Mouse (Mus musculus): ENCODE data around the gene Itih1.

Gene Itih1

DNA sequence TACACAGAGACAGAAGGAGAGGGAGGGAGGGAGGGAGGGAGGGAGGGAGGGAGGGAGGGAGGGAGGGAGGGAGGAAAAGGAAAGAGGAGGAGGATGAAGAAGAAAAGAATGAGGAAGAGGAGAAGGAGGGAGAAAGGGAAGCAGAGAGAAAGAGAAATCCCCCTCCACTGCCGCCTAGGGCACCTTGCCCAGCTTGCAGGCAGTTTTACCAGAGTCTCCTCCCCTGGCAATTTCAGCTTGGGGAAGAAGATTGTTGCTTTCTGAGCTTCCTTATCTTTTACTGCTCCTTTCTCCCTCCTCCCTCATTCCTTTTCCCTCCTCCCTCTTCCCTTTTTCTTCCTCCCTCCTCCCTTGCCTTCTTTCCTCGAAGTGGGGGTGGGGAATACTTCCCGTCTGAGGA lies 40.1 kb downstream of the Itih1 start:
- no peak for DNase-seq

DNA sequence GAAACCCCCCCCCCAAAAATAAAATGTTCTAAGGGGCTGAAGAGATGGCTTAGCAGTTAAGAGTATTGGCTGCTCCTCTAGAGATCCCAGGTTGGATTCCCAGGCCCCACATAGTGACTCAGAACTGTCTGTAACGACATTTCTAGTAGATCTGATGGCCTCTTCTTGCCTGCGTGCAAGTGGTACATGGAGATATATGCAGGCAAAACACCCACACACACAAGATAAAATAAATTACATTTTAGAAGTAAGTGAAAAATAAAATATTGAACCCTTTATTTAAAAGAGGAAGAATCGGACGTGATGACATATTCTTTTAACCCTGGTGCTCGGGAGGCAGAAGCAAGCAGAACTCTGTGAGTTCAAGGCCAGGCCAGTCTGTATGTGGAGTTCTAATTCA lies 40.5 kb downstream of the Itih1 start:
- DNase-seq = no peak

DNA sequence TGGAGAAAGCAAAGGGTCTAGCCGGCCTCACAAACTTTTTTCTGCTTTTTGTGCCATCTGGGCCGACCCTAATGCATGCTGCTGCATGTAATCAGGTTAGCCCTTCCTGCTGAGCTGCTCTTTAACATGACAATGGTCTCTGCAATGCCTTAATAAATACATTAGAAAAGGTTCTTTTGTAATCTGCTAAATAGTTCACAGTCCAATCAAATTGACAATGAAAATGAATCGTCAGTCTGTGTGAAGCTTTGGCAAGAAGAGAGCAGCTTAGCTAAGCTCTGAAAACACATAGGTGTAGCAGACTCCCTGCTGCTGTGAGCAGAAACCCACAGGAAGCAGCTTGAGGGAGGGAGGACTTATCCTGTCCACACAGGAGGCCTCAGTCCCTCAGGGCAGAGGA lies 43.1 kb downstream of the Itih1 start:
- no peak for DNase-seq

- DNase-seq = no peak
Measured at GRCm38 (mm10) chr14:30888271-30888732, 54.8 kb downstream of the Itih1 start.

DNA sequence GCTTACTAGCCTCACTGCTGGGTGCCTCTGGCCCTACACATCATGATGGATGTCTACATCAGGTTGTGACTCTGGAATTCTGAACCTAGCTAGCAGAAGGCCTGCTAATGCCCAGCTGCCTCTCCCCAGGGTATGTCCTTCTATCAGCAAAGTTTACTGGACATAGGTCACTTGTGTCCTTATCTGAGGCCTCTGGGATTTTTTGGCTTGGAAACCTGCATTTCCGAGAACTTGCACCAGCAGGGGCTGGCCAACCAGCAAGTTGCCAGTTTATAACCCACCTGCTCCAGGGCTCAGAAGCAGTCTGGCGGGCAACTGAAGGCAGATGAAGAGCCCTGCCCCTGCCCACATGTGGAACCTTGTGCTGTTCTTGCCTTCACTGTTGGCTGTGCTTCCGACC lies 56.9 kb downstream of the Itih1 start, which contains the start of gene Itih4:
TSS of gene Itih4 (plus strand) at position 273 of the 400 bp plus-strand sequence.
- DNase-seq = no peak

- no peak for DNase-seq
Measured at GRCm38 (mm10) chr14:30885298-30885697, 57.8 kb downstream of the Itih1 start.

DNA sequence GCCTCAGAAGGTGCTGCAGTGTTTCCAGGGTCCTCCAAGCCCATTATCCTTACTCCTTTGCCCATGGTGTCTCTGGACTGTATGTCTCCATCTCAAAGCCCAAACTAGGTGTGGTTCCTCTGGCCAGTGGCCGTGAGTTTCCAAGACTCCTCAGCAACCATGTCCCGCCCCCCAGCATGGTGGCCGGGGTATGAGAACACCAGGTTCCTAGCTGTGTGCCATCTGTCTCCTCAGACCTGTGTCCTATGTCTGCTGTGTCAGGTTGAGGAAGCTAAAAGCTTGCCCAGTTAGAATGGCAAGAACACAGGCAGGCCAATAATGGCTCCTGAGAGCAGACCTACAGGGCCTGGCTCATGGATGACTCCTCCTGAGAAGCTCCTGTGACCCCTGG lies 61.4 kb downstream of the Itih1 start:
- no peak for DNase-seq

DNA sequence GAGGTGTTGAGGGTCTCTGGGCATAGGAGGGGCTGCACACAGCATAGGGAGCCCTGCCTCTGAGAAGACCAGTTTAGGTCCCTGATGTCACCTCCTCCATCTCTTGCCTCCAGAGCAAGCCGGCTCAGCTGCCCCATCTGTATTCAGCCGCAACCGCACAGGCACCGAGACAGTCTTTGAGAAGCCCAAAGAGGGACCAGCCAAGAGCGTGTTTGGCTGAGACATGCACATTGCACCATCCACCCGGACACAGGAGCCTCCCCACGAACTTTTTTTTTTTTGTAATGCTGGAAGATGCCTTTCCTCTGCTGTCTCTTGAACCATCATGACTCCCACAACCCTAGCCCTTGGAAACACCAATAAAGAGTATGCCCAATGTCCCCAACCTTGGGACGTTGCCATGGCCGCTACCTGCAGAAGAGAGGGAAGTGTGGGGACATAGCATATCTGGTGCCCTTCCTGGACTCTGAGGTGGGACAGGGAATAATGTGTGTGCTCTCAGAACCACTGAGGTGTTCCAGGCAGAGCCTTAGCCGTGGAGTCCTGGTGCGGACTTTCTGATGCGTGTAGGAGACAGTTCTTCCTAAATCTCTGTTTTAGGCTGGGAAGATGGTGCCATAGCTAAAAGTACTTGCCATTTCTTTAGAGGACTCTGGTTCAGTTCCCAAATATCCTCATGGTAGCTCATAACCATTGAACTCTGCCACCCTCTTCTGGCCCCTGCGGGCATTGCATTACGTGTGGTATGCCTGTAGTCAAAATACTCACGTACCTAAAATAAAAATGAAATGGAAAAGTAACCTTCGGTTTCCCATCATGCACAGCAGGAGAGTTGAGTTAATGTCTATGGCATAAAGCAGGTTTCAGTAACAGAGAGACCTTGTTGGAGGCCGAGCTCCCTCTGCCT lies 62.0 kb downstream of the Itih1 start:
- DNase-seq = no peak

DNA sequence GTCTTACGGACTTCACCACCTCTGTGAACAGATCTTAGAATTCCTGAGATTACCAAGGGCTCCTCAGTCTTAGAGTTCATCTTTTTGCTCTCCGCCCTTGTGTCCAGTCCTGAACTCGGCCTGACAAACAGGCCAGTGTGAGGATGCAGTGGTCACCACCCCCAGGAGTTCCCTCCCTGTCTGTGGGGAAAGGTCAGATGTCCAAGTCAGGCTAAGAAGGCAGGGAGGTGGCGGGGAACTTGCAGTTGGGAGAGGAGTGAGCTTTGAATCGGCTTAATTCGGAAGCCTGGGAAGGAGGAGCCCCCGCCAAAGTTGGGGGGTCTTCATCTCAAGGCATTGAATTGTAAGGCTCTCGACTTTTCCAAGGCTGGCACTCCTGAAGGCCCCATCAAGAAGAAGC lies 62.8 kb downstream of the Itih1 start:
- DNase-seq = no peak

GRCm38 (mm10) chr14:30879794-30880193 lies 63.3 kb downstream of the Itih1 start:
- DNase-seq = no peak
